Mouse (Mus musculus) hindbrain, postnatal 0 days (tissue): ENCODE data around the gene Adgrg6. TPM values are rescaled to one million over a fixed set of nuclear protein-coding genes. Genes with fewer than 3 reads are reported as not detected.
A peak's percentile ranks its signal among the peaks of the same experiment; 100 is the strongest.

Experiments
- ATAC-seq: fragments of 200-750 bp; cut with Nextera tagmentation; 2 replicates; pipeline ENCODE4 v1.8.0; 2017; ENCODE audit warnings: mild to moderate bottlenecking, moderate TSS enrichment, moderate library complexity
- DNase-seq: peaks from one replicate; pipeline ENCODE4 v3.0.0-alpha.2; 2015; ENCODE audit warnings: low spot score
- H3K27ac ChIP-seq: fragments of 300-500 bp; sonication (generic); 2 replicates; pipeline ENCODE4 v1.5.1; 2014; ENCODE audit warnings: mild to moderate bottlenecking
- H3K27me3 ChIP-seq: fragments of 300-500 bp; sonication (generic); 2 replicates; pipeline ENCODE4 v1.6.1; 2014; ENCODE audit warnings: low read length, mixed read lengths; ENCODE audit not compliant: insufficient read depth
- H3K36me3 ChIP-seq: fragments of 300-500 bp; sonication (generic); 2 replicates; pipeline ENCODE4 v1.6.1; 2014; ENCODE audit warnings: low read length, mixed read lengths; ENCODE audit not compliant: insufficient read depth
- H3K4me1 ChIP-seq: fragments of 300-500 bp; sonication (generic); 2 replicates; pipeline ENCODE4 v1.6.1; 2014; ENCODE audit warnings: antibody characterized with exemption, low read length, mixed read lengths; ENCODE audit not compliant: insufficient read depth
- H3K4me2 ChIP-seq: fragments of 300-500 bp; sonication (generic); 2 replicates; pipeline ENCODE4 v1.6.1; 2014; ENCODE audit warnings: low read depth, mild to moderate bottlenecking, low read length, moderate library complexity, mixed read lengths
- H3K4me3 ChIP-seq: fragments of 300-500 bp; sonication (generic); 2 replicates; pipeline ENCODE4 v1.5.1; 2014; ENCODE audit warnings: low read length
- H3K9ac ChIP-seq: fragments of 300-500 bp; sonication (generic); replicated peaks from 2 replicates; pipeline ENCODE4 v1.6.1; 2014; ENCODE audit warnings: mild to moderate bottlenecking, low read length, moderate library complexity, mixed read lengths
- H3K9me3 ChIP-seq: fragments of 300-500 bp; sonication (generic); 2 replicates; pipeline ENCODE4 v1.6.1; 2016; ENCODE audit warnings: low read length, mixed read lengths
- CTCF ChIP-seq: IDR thresholded peaks from 2 replicates; pipeline ENCODE4 v1.5.1; 2016; ENCODE audit warnings: antibody characterized with exemption, control low read depth, low read depth
- WGBS: fragments of 180-500 bp; shearing (Covaris S2); extraction: QIAGEN DNeasy Blood & Tissue Kit; methylation state at CpG from one replicate; pipeline ENCODE4 v1.1.7; 2014; 5-methylcytosine and 5-hydroxymethylcytosine counted together
- polyA plus RNA-seq: library from polyadenylated mRNA; unstranded; fragments of >200 nt; fragmentation: Nextera tagmentation; extraction: Ambion mirVana; gene quantifications from 2 replicates; pipeline ENCODE4 v1.2.1, GENCODE M21; 2015
- total RNA-seq: library from RNA; depleted of rRNA; stranded (reverse); fragments of >200 nt; gene quantifications from 2 replicates; pipeline ENCODE4 v1.2.3, GENCODE M21; 2014; rRNA removed

Gene Adgrg6
- total RNA-seq (5.0 and 6.1 TPM in 2 replicates), polyA plus RNA-seq (2.2 and 2.4 TPM in 2 replicates)

DNA sequence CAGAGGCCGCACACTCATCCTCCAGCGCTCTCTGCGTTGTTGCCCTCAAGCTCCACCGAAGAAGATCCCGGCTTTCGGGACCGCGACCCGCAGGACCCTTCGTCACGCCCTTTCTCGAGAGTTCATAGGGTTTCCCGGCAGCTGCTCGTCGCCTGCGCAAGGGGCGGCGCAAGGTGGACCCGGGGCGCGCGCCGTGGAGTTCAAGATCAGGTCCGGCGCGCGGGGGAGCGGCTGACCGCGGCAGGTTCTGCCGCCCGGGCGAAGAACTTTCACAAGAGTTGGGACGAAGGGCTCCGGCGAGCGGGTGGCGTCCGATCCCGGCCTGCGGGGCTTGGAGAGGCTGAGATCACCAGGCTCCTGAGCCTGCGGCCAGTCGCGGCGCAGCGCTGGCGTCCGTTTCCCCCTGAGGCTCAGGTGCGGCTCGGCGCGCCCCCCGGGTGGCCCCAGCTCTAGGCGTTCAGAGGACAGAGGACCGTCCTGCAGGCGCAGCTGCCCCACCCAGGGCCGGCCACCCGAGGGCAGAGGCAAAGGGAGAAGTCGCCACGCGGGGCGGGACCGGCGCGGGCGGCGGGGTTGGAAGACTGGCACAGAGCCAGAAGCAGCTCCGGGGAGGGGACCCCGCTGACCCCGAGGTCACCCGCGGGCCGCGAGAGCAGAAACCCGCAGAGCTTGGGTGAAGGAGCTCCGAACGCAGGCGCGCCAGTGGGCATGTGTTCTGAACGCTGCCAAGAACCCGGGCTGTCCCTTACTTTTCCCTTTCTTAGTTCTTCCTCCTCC lies at the start of gene Adgrg6:
Gene Adgrg6, minus strand, starts transcription at position 719 of the 777 bp plus-strand sequence.
- WGBS: under 1% methylated on average over 78 of the region's 81 CpGs
- no peak for TF ChIP-seq CTCF
- no peaks in the 10 kb centered on the region for H3K4me1 ChIP-seq
- peak within 1 kb of the TSS; percentile 100 for H3K4me2 ChIP-seq
- ATAC-seq: peak; percentile 81
- H3K4me3 ChIP-seq: peak within 1 kb of the TSS; percentile 80
- peak within 1 kb of the TSS; percentile 51 for H3K9ac ChIP-seq
- no peaks in the 10 kb centered on the region for H3K9me3 ChIP-seq
- DNase-seq: peak; percentile 39
- H3K27me3 ChIP-seq: peaks cover 5% of the 10 kb centered on the region; the same call in 1 of the 2 replicates
- no peaks in the 10 kb centered on the region for H3K36me3 ChIP-seq
- H3K27ac ChIP-seq: no peak within 1 kb of the TSS; the same call in 1 of the 2 replicates

DNA sequence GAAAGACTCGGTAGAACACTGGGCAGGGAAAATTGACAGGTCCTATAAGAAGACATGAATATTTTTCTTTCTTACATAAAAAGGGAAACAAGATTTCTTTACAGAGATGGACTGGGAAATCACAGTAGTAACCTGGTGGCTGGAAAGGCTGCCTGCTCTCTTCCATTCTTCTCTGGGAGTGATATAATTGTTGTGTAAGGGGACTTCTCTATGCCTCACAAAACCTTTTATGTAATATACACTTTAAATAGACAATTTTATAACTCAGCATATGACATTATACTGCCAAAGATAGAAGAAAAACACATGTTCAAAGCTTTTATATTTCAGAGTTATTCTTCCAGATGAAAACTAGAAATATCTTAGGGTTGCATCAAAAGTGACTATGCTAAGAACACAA lies 46.8 kb upstream of the Adgrg6 start:
- ATAC-seq (no peak), DNase-seq (no peak)
- 88% methylated on average over 1 of the region's 1 CpGs for WGBS
- Histone ChIP-seq H3K4me2 (no peak overlapping the region), H3K4me1 (no peaks in the 10 kb centered on the region), H3K9ac (no peak overlapping the region), H3K4me3 (no peak overlapping the region), H3K9me3 (no peaks in the 10 kb centered on the region), H3K27me3 (no peaks in the 10 kb centered on the region), H3K36me3 (no peaks in the 10 kb centered on the region), H3K27ac (no peak overlapping the region)
- TF ChIP-seq CTCF: no peak

DNA sequence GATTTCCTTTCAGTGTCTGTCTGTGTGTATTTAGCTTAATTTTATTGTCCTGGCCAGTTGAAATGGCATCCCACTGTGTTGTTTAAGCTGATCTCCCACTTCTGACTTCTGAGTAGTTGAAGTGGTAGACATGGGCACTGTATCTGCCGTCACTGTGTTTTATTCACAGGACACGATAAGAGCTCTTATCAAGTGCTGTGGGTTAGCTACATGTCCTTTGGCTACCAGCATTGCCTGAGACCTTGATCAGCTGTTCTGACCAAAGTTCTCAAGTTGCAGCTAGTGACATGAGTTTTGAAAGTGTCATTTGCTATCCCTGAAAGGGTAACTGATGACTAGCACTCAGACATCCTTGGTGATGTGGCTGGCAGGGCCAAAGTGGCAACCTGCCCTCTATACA lies 45.4 kb upstream of the Adgrg6 start:
- Histone ChIP-seq H3K4me3 (no peak overlapping the region), H3K4me1 (no peaks in the 10 kb centered on the region), H3K9me3 (no peaks in the 10 kb centered on the region), H3K4me2 (no peak overlapping the region), H3K27me3 (no peaks in the 10 kb centered on the region), H3K9ac (no peak overlapping the region), H3K36me3 (no peaks in the 10 kb centered on the region), H3K27ac (no peak overlapping the region)
- 89% methylated on average over 2 of the region's 2 CpGs for WGBS
- no peak for DNase-seq
- TF ChIP-seq CTCF: no peak
- ATAC-seq: no peak

DNA sequence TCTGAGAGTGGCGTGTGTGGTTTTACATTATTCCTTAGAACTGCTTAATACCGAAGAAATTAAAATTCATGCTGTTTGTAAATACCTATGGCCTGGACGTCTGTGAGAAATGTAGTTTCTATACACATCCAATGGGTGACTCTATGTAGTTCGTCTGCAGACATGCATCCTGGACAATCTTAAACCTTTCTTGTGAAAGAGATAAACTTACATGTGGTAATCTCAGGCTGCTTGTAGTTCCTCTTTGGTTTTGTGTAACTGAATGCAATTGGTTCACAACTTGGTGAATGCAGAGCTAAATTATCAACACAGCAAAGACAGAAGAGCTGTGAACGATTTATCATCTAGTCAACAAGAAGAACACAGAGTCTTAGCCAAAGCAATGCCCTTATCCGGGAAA lies 44.2 kb upstream of the Adgrg6 start:
- no peaks in the 10 kb centered on the region for H3K9me3 ChIP-seq
- H3K4me1 ChIP-seq: no peaks in the 10 kb centered on the region
- 93% methylated on average over 6 of the region's 6 CpGs for WGBS
- no peak for ATAC-seq
- no peak overlapping the region for H3K4me3 ChIP-seq
- no peak overlapping the region for H3K4me2 ChIP-seq
- no peaks in the 10 kb centered on the region for H3K36me3 ChIP-seq
- TF ChIP-seq CTCF: no peak
- DNase-seq: no peak
- H3K27me3 ChIP-seq: no peaks in the 10 kb centered on the region
- no peak overlapping the region for H3K27ac ChIP-seq
- H3K9ac ChIP-seq: no peak overlapping the region

DNA sequence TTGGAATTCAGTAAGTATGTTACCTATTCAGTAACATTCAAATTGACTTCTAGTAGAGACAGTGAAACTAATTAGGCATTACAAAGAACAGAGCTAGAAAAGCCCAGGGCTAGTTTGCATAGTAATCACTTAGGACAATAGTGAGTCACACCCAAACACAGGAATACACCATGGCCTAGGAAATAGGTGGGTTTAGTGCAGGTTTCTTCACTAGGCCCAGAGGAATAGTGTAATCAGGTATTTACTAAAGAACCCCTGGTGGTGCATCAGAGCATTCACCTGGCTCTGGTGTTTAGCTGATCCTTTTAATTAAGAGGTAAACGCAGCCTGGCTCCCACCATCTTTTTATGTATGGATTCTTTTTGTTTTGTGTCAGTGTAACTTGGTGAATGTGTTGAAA lies 38.0 kb upstream of the Adgrg6 start:
- ATAC-seq (no peak), DNase-seq (no peak)
- Histone ChIP-seq H3K36me3 (no peaks in the 10 kb centered on the region), H3K4me2 (no peak overlapping the region), H3K4me3 (no peak overlapping the region), H3K4me1 (no peaks in the 10 kb centered on the region), H3K9me3 (no peaks in the 10 kb centered on the region), H3K9ac (no peak overlapping the region), H3K27ac (no peak overlapping the region), H3K27me3 (no peaks in the 10 kb centered on the region)
- no peak for TF ChIP-seq CTCF
- WGBS: 92% methylated on average over 1 of the region's 1 CpGs

DNA sequence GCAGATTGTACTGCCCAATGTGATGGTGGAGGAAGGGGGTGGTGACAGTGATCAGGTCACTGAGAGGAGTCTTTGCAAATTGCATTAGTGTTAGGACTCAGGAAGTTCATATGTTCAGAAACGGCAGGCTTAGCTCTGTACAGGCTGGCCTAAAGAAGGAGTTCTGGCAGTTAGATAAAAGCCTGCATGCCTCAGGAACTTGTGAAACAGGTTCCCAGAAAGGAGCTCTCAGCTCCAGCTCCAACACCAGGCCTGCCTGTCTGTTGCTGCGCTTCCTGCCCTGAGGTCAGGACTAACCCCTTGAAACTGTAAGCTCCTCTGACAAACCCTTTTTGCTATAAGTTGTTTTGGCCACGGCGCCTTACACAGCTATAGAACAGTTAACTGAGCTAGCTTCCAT lies 28.8 kb upstream of the Adgrg6 start:
- Histone ChIP-seq H3K9ac (no peak overlapping the region), H3K36me3 (no peaks in the 10 kb centered on the region), H3K4me3 (no peak overlapping the region), H3K27me3 (no peaks in the 10 kb centered on the region), H3K27ac (no peak overlapping the region), H3K4me2 (no peak overlapping the region), H3K9me3 (no peaks in the 10 kb centered on the region), H3K4me1 (no peaks in the 10 kb centered on the region)
- ATAC-seq (no peak), DNase-seq (no peak)
- WGBS: 83% methylated on average over 4 of the region's 4 CpGs
- no peak for TF ChIP-seq CTCF

DNA sequence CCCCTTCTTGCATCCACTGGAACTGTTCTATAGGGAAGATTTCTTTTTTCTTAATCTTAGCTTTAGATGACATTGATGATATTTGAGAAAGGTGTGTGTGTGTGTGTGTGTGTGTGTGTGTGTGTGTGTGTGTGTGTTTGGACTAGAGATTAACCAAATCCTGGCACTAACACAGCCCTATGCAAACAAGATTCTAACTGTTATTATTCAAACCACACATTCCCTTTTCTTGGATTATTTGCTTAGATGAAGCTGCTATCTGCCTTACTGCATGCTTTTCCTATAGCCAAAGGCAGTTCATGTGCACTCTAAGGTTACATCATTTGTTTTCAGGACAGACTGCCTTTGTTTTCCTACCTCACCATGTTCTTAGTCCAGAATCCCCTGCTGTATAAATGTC lies 25.7 kb upstream of the Adgrg6 start:
- H3K9ac ChIP-seq: no peak overlapping the region
- no peaks in the 10 kb centered on the region for H3K36me3 ChIP-seq
- no peaks in the 10 kb centered on the region for H3K27me3 ChIP-seq
- ATAC-seq (no peak), DNase-seq (no peak)
- H3K4me3 ChIP-seq: no peak overlapping the region
- no peaks in the 10 kb centered on the region for H3K9me3 ChIP-seq
- TF ChIP-seq CTCF: no peak
- no peak overlapping the region for H3K27ac ChIP-seq
- H3K4me2 ChIP-seq: no peak overlapping the region
- no peaks in the 10 kb centered on the region for H3K4me1 ChIP-seq
